Mouse (Mus musculus) CH12.LX (cell line): ENCODE measurements around the gene Tpk1. TPM values are rescaled to one million over a fixed set of nuclear protein-coding genes. Genes with fewer than 3 reads are reported as not detected.

Source experiments
- DNase-seq: peaks from one replicate; pipeline ENCODE4 v3.0.0-alpha.2; 2013; ENCODE audit errors: extremely low read depth
- H3K27ac ChIP-seq: 2 replicates; pipeline ENCODE4 v1.5.1; 2012; ENCODE audit warnings: low read depth, mild to moderate bottlenecking, control low read depth, moderate library complexity; ENCODE audit not compliant: insufficient read depth
- H3K27me3 ChIP-seq: replicated peaks from 2 replicates; pipeline ENCODE3; 2012; ENCODE audit warnings: inconsistent platforms
- H3K36me3 ChIP-seq, 2 experiments: replicated peaks in 1 of 2; 2 replicates each; pipeline versions ENCODE3 to v1.6.1; 2012; ENCODE audit warnings: inconsistent platforms in 1 of 2, low read length in 1 of 2, mild to moderate bottlenecking in 1 of 2, mixed read lengths in 1 of 2, moderate library complexity in 1 of 2; ENCODE audit not compliant: control insufficient read depth in 1 of 2, insufficient read depth in 1 of 2
- H3K4me1 ChIP-seq, 2 experiments: 2 replicates each; pipeline ENCODE4 v1.6.1; 2012; ENCODE audit warnings: inconsistent platforms in 1 of 2, moderate library complexity in 1 of 2; ENCODE audit not compliant: insufficient read depth in 2 of 2, control insufficient read depth in 1 of 2
- H3K4me2 ChIP-seq: 2 replicates; pipeline ENCODE4 v1.6.1; 2012; ENCODE audit warnings: low read depth, mild to moderate bottlenecking, control low read depth; ENCODE audit not compliant: poor library complexity, insufficient read depth, severe bottlenecking
- H3K4me3 ChIP-seq, 3 experiments: fragments of 150-350 bp in 1 of 3; sonication (generic) in 1 of 3; replicated peaks in 1 of 3; 2 replicates each; pipeline versions ENCODE3 to v1.5.1; 2011 to 2012; ENCODE audit warnings: low read depth in 2 of 3, low read length in 2 of 3, mild to moderate bottlenecking in 2 of 3, moderate library complexity in 2 of 3, control low read depth in 1 of 3, improper control_type of control experiment in 1 of 3, inconsistent platforms in 1 of 3, mixed read lengths in 1 of 3; ENCODE audit not compliant: poor library complexity in 1 of 3
- H3K79me2 ChIP-seq: replicated peaks from 2 replicates; pipeline ENCODE4 v1.6.1; 2012; ENCODE audit warnings: mild to moderate bottlenecking, moderate library complexity; ENCODE audit not compliant: control insufficient read depth, poor library complexity, insufficient read depth, severe bottlenecking; ENCODE audit errors: extremely low read depth
- H3K9ac ChIP-seq: 2 replicates; pipeline ENCODE4 v1.6.1; 2012; ENCODE audit warnings: low read depth, mild to moderate bottlenecking, control low read depth, moderate library complexity; ENCODE audit not compliant: insufficient read depth
- H3K9me3 ChIP-seq: replicated peaks from 2 replicates; pipeline ENCODE3; 2012; ENCODE audit warnings: low read length, inconsistent platforms, mixed read lengths
- BHLHE40 ChIP-seq: IDR thresholded peaks from 2 replicates; pipeline ENCODE4 v1.6.1; 2011; ENCODE audit warnings: mild to moderate bottlenecking, low read depth, low read length, improper control_type of control experiment
- CHD1 ChIP-seq: IDR thresholded peaks from 2 replicates; pipeline ENCODE4 v1.6.1; 2012; ENCODE audit warnings: low read depth, low read length, improper control_type of control experiment, inconsistent platforms
- CTCF ChIP-seq, 2 experiments: IDR thresholded peaks in 1 of 2; conservative IDR thresholded peaks in 1 of 2; 2 replicates each; pipeline ENCODE4 v1.5.1; 2011 to 2012; ENCODE audit warnings: low read depth in 2 of 2, low read length in 2 of 2, improper control_type of control experiment in 1 of 2, inconsistent platforms in 1 of 2, mild to moderate bottlenecking in 1 of 2, moderate library complexity in 1 of 2
- E2F4 ChIP-seq: IDR thresholded peaks from 2 replicates; pipeline ENCODE4 v1.6.1; 2011; ENCODE audit warnings: low read depth, low read length, improper control_type of control experiment; ENCODE audit not compliant: insufficient replicate concordance
- ELF1 ChIP-seq: IDR thresholded peaks from 2 replicates; pipeline ENCODE4 v1.6.1; 2014; ENCODE audit warnings: low read depth, mild to moderate bottlenecking, inconsistent platforms, low read length, improper control_type of control experiment
- EP300 ChIP-seq: IDR thresholded peaks from 2 replicates; pipeline ENCODE4 v1.6.1; 2011; ENCODE audit warnings: low read length, improper control_type of control experiment
- ETS1 ChIP-seq: conservative IDR thresholded peaks from 2 replicates; pipeline ENCODE4 v1.6.1; 2012; ENCODE audit warnings: low read depth, mild to moderate bottlenecking, inconsistent platforms, low read length, improper control_type of control experiment, moderate library complexity
- GABPA ChIP-seq: IDR thresholded peaks from 2 replicates; pipeline ENCODE4 v1.6.1; 2012; ENCODE audit warnings: low read depth, low read length, improper control_type of control experiment, inconsistent platforms; ENCODE audit not compliant: insufficient replicate concordance
- JUND ChIP-seq: conservative IDR thresholded peaks from 2 replicates; pipeline ENCODE4 v1.6.1; 2011; ENCODE audit warnings: low read depth, low read length, improper control_type of control experiment
- MAZ ChIP-seq: IDR thresholded peaks from 2 replicates; pipeline ENCODE4 v1.6.1; 2012; ENCODE audit warnings: low read depth, mild to moderate bottlenecking, inconsistent platforms, low read length, improper control_type of control experiment, moderate library complexity
- MXI1 ChIP-seq: IDR thresholded peaks from 2 replicates; pipeline ENCODE4 v1.6.1; 2011; ENCODE audit warnings: mild to moderate bottlenecking, low read depth, low read length, improper control_type of control experiment
- MYC ChIP-seq: IDR thresholded peaks from 2 replicates; pipeline ENCODE4 v1.6.1; 2011; ENCODE audit warnings: low read depth, mild to moderate bottlenecking, improper control_type of control experiment, low read length
- NELFE ChIP-seq: IDR thresholded peaks from 2 replicates; pipeline ENCODE4 v1.6.1; 2011; ENCODE audit warnings: low read depth, low read length, improper control_type of control experiment
- NRF1 ChIP-seq: IDR thresholded peaks from 2 replicates; pipeline ENCODE4 v1.6.1; 2014; ENCODE audit warnings: low read depth, mild to moderate bottlenecking, inconsistent platforms, low read length, improper control_type of control experiment, moderate library complexity
- PAX5 ChIP-seq: IDR thresholded peaks from 2 replicates; pipeline ENCODE4 v1.6.1; 2012; ENCODE audit warnings: low read length, inconsistent platforms, mixed read lengths
- POLR2A ChIP-seq: IDR thresholded peaks from 2 replicates; pipeline ENCODE4 v1.6.1; 2011; ENCODE audit warnings: low read depth, mild to moderate bottlenecking, improper control_type of control experiment, low read length
- POLR2AphosphoS2 ChIP-seq: IDR thresholded peaks from 2 replicates; pipeline ENCODE4 v1.6.1; 2011; ENCODE audit warnings: low read depth, low read length, improper control_type of control experiment
- RCOR1 ChIP-seq: conservative IDR thresholded peaks from 2 replicates; pipeline ENCODE4 v1.6.1; 2012; ENCODE audit warnings: low read depth, mild to moderate bottlenecking, inconsistent platforms, low read length, improper control_type of control experiment
- SIN3A ChIP-seq: IDR thresholded peaks from 2 replicates; pipeline ENCODE4 v1.6.1; 2012; ENCODE audit warnings: low read length, improper control_type of control experiment, inconsistent platforms
- SMC3 ChIP-seq: IDR thresholded peaks from 2 replicates; pipeline ENCODE4 v1.6.1; 2011; ENCODE audit warnings: low read depth, low read length, improper control_type of control experiment
- TBP ChIP-seq: conservative IDR thresholded peaks from 2 replicates; pipeline ENCODE4 v1.6.1; 2011; ENCODE audit warnings: low read depth, low read length, improper control_type of control experiment
- TCF12 ChIP-seq: IDR thresholded peaks from 2 replicates; pipeline ENCODE4 v1.6.1; 2014; ENCODE audit warnings: low read depth, mild to moderate bottlenecking, inconsistent platforms, low read length, improper control_type of control experiment
- UBTF ChIP-seq: IDR thresholded peaks from 2 replicates; pipeline ENCODE4 v1.6.1; 2012; ENCODE audit warnings: low read depth, mild to moderate bottlenecking, inconsistent platforms, low read length, improper control_type of control experiment, moderate library complexity
- USF1 ChIP-seq: IDR thresholded peaks from 2 replicates; pipeline ENCODE4 v1.6.1; 2014; ENCODE audit warnings: low read depth, mild to moderate bottlenecking, inconsistent platforms, low read length, improper control_type of control experiment
- ZC3H11A ChIP-seq: IDR thresholded peaks from 2 replicates; pipeline ENCODE4 v1.6.1; 2012; ENCODE audit warnings: low read depth, mild to moderate bottlenecking, inconsistent platforms, low read length, improper control_type of control experiment
- ZKSCAN1 ChIP-seq: IDR thresholded peaks from 2 replicates; pipeline ENCODE4 v1.6.1; 2012; ENCODE audit warnings: low read depth, inconsistent platforms, low read length, improper control_type of control experiment, borderline replicate concordance
- dilution Hi-C: fragments of 300-500 bp; cut with MboI; formaldehyde crosslinking; loops from 2 replicates; pipeline ENCODE4 v1.14.3; 2020; ENCODE audit warnings: low sequenced_read_pairs; ENCODE audit not compliant: extremely low pct_unique_long_range_greater_than_20kb, extremely low pct_ligation_motif_present
- in situ Hi-C: fragments of 300-500 bp; cut with MboI; formaldehyde crosslinking; loops from 3 replicates; pipeline ENCODE4 v1.14.3; 2019; ENCODE audit warnings: low sequenced_read_pairs, low pct_ligation_motif_present, low pct_unique_long_range_greater_than_20kb, mixed read lengths
- polyA plus RNA-seq: library from polyadenylated mRNA; unstranded; fragments of >175 nt; gene quantifications from 2 replicates; pipeline ENCODE4 v1.2.1, GENCODE M21; 2012; ENCODE audit warnings: low read depth; ENCODE audit not compliant: insufficient read length
- total RNA-seq, 2 experiments: library from RNA; depleted of rRNA; stranded (reverse); fragments of 300-350 nt in 1 of 2; fragments of >200 nt in 1 of 2; gene quantifications; 2 replicates each; pipeline ENCODE4 v1.2.3; 2012 to 2014

The Tpk1 gene
- total and polyA plus RNA-seq, 3 experiments = 3.9 to 6.3 (median 4.8) TPM

DNA sequence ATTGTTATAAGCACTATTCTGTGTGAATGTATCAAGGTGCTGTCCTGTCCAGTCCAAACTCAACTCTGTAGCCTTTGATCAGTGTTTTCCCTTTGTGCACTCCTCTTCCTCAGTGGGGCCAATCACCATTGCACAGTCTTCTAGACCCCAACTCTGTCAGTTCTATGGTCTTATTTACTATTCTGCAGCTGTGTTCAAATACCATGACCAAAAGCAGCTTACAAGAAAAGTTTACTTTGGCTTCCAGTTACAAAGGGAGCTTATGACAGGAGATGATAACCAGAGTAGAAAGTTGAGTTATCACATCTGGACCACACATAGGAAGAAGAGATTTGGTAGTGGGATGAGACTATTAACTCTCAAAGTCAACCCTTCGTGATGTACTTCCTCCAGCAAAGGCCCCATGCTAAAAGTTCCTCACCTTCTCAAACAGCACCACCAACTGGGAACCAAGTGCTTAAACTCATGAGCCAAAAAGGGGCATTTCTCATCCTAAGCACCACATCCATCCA is 298.6 kb downstream of the Tpk1 start:
- Histone ChIP-seq H3K4me3 (no peak overlapping the region), H3K4me1 (no peaks in the 10 kb centered on the region), H3K27me3 (no peaks in the 10 kb centered on the region), H3K79me2 (no peaks in the 10 kb centered on the region), H3K27ac (no peak overlapping the region), H3K9ac (no peak overlapping the region), H3K36me3 (no peaks in the 10 kb centered on the region), H3K4me2 (no peak overlapping the region), H3K9me3 (no peaks in the 10 kb centered on the region)
- dilution Hi-C loops (no loop called here), in situ Hi-C loops (no loop called here)
- TF ChIP-seq POLR2A (no peak), UBTF (no peak), MYC (no peak), MXI1 (no peak), NELFE (no peak), CHD1 (no peak), GABPA (no peak), ETS1 (no peak), POLR2AphosphoS2 (no peak), RCOR1 (no peak), ZKSCAN1 (no peak), EP300 (no peak), E2F4 (no peak), ZC3H11A (no peak), BHLHE40 (no peak), TBP (no peak), CTCF (conservative IDR thresholded peaks at IDR 0.05 in 1 of 2, IDR thresholded peaks at IDR 0.05 in 1 of 2; ENCODE audit: low read depth in 2 of 2, low read length in 2 of 2) (no peak), SMC3 (no peak), MAZ (no peak), PAX5 (no peak)
- no peak for DNase-seq

DNA sequence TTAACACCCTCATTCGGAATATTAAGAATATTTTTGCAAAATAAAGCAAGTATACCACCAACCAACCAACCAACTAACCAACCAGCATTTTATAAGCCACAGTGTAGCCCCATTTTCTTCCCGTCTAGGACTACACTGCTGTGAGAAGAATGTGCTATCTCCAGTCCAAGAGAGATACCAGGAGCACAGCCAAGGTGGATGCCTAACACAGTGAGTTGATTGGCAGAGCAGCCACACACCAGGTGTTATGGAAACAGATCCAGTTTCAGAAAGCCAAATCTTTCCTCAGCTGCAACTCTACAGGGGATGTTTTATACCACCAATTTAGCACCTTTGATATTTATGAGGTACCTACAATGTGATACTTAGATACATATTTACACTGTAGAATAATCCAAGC is 299.1 kb downstream of the Tpk1 start:
- Histone ChIP-seq H3K4me2 (no peak overlapping the region), H3K4me3 (no peak overlapping the region), H3K4me1 (no peaks in the 10 kb centered on the region)
- TF ChIP-seq TCF12 (no peak), ETS1 (no peak), JUND (no peak), NELFE (no peak), NRF1 (no peak), USF1 (no peak), EP300 (no peak), SIN3A (no peak), E2F4 (no peak), MAZ (no peak), TBP (no peak), ELF1 (no peak), CTCF (conservative IDR thresholded peaks at IDR 0.05 in 1 of 2, IDR thresholded peaks at IDR 0.05 in 1 of 2; ENCODE audit: low read depth in 2 of 2, low read length in 2 of 2) (no peak)
- TF ChIP-seq, all 38 proteins: peak for 0
- Histone ChIP-seq H3K9ac (no peak overlapping the region), H3K79me2 (no peaks in the 10 kb centered on the region), H3K27me3 (no peaks in the 10 kb centered on the region), H3K27ac (no peak overlapping the region), H3K9me3 (no peaks in the 10 kb centered on the region), H3K36me3 (no peaks in the 10 kb centered on the region)
- DNase-seq = no peak
- in situ Hi-C loops = no loop called here
- dilution Hi-C loops = no loop called here
